Mouse (Mus musculus): ENCODE measurements around the gene Ppp2r3a. TPM values are rescaled to one million over a fixed set of nuclear protein-coding genes. Genes with fewer than 3 reads are reported as not detected.

Gene Ppp2r3a
- polyA plus RNA-seq (2014; fragmentation: Nextera tagmentation; extraction: Ambion mirVana): 20.2 and 21.4 TPM in 2 replicates

GRCm38 (mm10) chr9:101251644-101252337, at the start of gene Ppp2r3a:
TSS of gene Ppp2r3a (minus strand) at chr9:101251795.
- WGBS: 1% methylated on average over 49 of the region's 50 CpGs
- Histone ChIP-seq H3K4me3 (ENCODE audit: low read depth, low read length) (peak within 1 kb of the TSS; percentile 77), H3K9ac (replicated peaks; ENCODE audit: low read depth, low read length) (peak within 1 kb of the TSS; percentile 66), H3K4me1 (ENCODE audit: control insufficient read depth, insufficient read depth, low read length) (peaks cover 8% of the 10 kb centered on the region; the same call in 1 of the 2 replicates), H3K4me2 (replicated peaks; ENCODE audit: low read depth, low read length) (peak within 1 kb of the TSS; percentile 67), H3K27ac (ENCODE audit: low read length) (peak within 1 kb of the TSS; percentile 98), H3K27me3 (ENCODE audit: control insufficient read depth, insufficient read depth, low read length) (no peaks in the 10 kb centered on the region), H3K36me3 (ENCODE audit: control insufficient read depth, insufficient read depth, low read length) (no peaks in the 10 kb centered on the region), H3K9me3 (ENCODE audit: control insufficient read depth, low read depth, low read length) (no peaks in the 10 kb centered on the region)
- peak; percentile 95 for ATAC-seq (ENCODE audit: insufficient number of reproducible peaks, insufficient read depth, low FRiP score, low read depth)

- no peak overlapping the region for H3K4me3 ChIP-seq (ENCODE audit: low read depth, low read length)
- H3K27ac ChIP-seq (ENCODE audit: low read length): no peak overlapping the region
- H3K27me3 ChIP-seq (ENCODE audit: control insufficient read depth, insufficient read depth, low read length): no peaks in the 10 kb centered on the region
- H3K36me3 ChIP-seq (ENCODE audit: control insufficient read depth, insufficient read depth, low read length): no peaks in the 10 kb centered on the region
- no peaks in the 10 kb centered on the region for H3K9me3 ChIP-seq (ENCODE audit: control insufficient read depth, low read depth, low read length)
- no peak for ATAC-seq (ENCODE audit: insufficient number of reproducible peaks, insufficient read depth, low FRiP score, low read depth)
- no peaks in the 10 kb centered on the region for H3K4me1 ChIP-seq (ENCODE audit: control insufficient read depth, insufficient read depth, low read length)
- H3K9ac ChIP-seq (replicated peaks; ENCODE audit: low read depth, low read length): no peak overlapping the region
- WGBS: 86% methylated on average over 4 of the region's 4 CpGs
- H3K4me2 ChIP-seq (replicated peaks; ENCODE audit: low read depth, low read length): no peak overlapping the region
These were observed 48.9 kb upstream of the Ppp2r3a start for GRCm38 (mm10) chr9:101300441-101300935.

- no peaks in the 10 kb centered on the region for H3K27me3 ChIP-seq (ENCODE audit: control insufficient read depth, insufficient read depth, low read length)
- WGBS: 73% methylated on average over 19 of the region's 19 CpGs
- no peak overlapping the region for H3K4me2 ChIP-seq (replicated peaks; ENCODE audit: low read depth, low read length)
- no peaks in the 10 kb centered on the region for H3K9me3 ChIP-seq (ENCODE audit: control insufficient read depth, low read depth, low read length)
- no peak overlapping the region for H3K27ac ChIP-seq (ENCODE audit: low read length)
- H3K4me3 ChIP-seq (ENCODE audit: low read depth, low read length): no peak overlapping the region
- ATAC-seq (ENCODE audit: insufficient number of reproducible peaks, insufficient read depth, low FRiP score, low read depth): no peak
- H3K9ac ChIP-seq (replicated peaks; ENCODE audit: low read depth, low read length): no peak overlapping the region
- no peaks in the 10 kb centered on the region for H3K4me1 ChIP-seq (ENCODE audit: control insufficient read depth, insufficient read depth, low read length)
- H3K36me3 ChIP-seq (ENCODE audit: control insufficient read depth, insufficient read depth, low read length): no peaks in the 10 kb centered on the region
These were observed 40.4 kb upstream of the Ppp2r3a start for GRCm38 (mm10) chr9:101291676-101292660.

GRCm38 (mm10) chr9:101290876-101291275, 39.3 kb upstream of the Ppp2r3a start:
- no peak for ATAC-seq (ENCODE audit: insufficient number of reproducible peaks, insufficient read depth, low FRiP score, low read depth)
- Histone ChIP-seq H3K27ac (ENCODE audit: low read length) (no peak overlapping the region), H3K9me3 (ENCODE audit: control insufficient read depth, low read depth, low read length) (no peaks in the 10 kb centered on the region), H3K4me1 (ENCODE audit: control insufficient read depth, insufficient read depth, low read length) (no peaks in the 10 kb centered on the region), H3K27me3 (ENCODE audit: control insufficient read depth, insufficient read depth, low read length) (no peaks in the 10 kb centered on the region), H3K9ac (replicated peaks; ENCODE audit: low read depth, low read length) (no peak overlapping the region), H3K36me3 (ENCODE audit: control insufficient read depth, insufficient read depth, low read length) (no peaks in the 10 kb centered on the region), H3K4me2 (replicated peaks; ENCODE audit: low read depth, low read length) (no peak overlapping the region), H3K4me3 (ENCODE audit: low read depth, low read length) (no peak overlapping the region)
- 64% methylated on average over 1 of the region's 1 CpGs for whole genome bisulfite sequencing

- 0 out of 2 replicates have a peak overlapping the region, but pooled peaks have one; percentile 6 for H3K27ac ChIP-seq (ENCODE audit: low read length)
- no peak overlapping the region for H3K4me2 ChIP-seq (replicated peaks; ENCODE audit: low read depth, low read length)
These were observed 38.2 kb upstream of the Ppp2r3a start for GRCm38 (mm10) chr9:101289750-101290149.

GRCm38 (mm10) chr9:101288901-101289647, 37.5 kb upstream of the Ppp2r3a start:
- Histone ChIP-seq H3K9ac (replicated peaks; ENCODE audit: low read depth, low read length) (no peak overlapping the region), H3K4me3 (ENCODE audit: low read depth, low read length) (no peak overlapping the region)

More at GRCm38 (mm10) chr9:101289750-101290149, 38.2 kb upstream of the Ppp2r3a start:
- Histone ChIP-seq H3K9ac (replicated peaks; ENCODE audit: low read depth, low read length) (no peak overlapping the region), H3K4me1 (ENCODE audit: control insufficient read depth, insufficient read depth, low read length) (no peaks in the 10 kb centered on the region), H3K36me3 (ENCODE audit: control insufficient read depth, insufficient read depth, low read length) (no peaks in the 10 kb centered on the region), H3K27me3 (ENCODE audit: control insufficient read depth, insufficient read depth, low read length) (no peaks in the 10 kb centered on the region), H3K4me3 (ENCODE audit: low read depth, low read length) (no peak overlapping the region), H3K9me3 (ENCODE audit: control insufficient read depth, low read depth, low read length) (no peaks in the 10 kb centered on the region)
- no peak for ATAC-seq (ENCODE audit: insufficient number of reproducible peaks, insufficient read depth, low FRiP score, low read depth)
- 65% methylated on average over 11 of the region's 11 CpGs for WGBS

GRCm38 (mm10) chr9:101286766-101287165, 35.2 kb upstream of the Ppp2r3a start:
- Histone ChIP-seq H3K4me3 (ENCODE audit: low read depth, low read length) (no peak overlapping the region), H3K27me3 (ENCODE audit: control insufficient read depth, insufficient read depth, low read length) (no peaks in the 10 kb centered on the region), H3K36me3 (ENCODE audit: control insufficient read depth, insufficient read depth, low read length) (no peaks in the 10 kb centered on the region), H3K9me3 (ENCODE audit: control insufficient read depth, low read depth, low read length) (no peaks in the 10 kb centered on the region), H3K4me2 (replicated peaks; ENCODE audit: low read depth, low read length) (no peak overlapping the region), H3K27ac (ENCODE audit: low read length) (no peak overlapping the region), H3K4me1 (ENCODE audit: control insufficient read depth, insufficient read depth, low read length) (no peaks in the 10 kb centered on the region), H3K9ac (replicated peaks; ENCODE audit: low read depth, low read length) (no peak overlapping the region)
- 72% methylated on average over 4 of the region's 4 CpGs for WGBS
- ATAC-seq (ENCODE audit: insufficient number of reproducible peaks, insufficient read depth, low FRiP score, low read depth): no peak

More at GRCm38 (mm10) chr9:101288901-101289647, 37.5 kb upstream of the Ppp2r3a start:
- Histone ChIP-seq H3K4me2 (replicated peaks; ENCODE audit: low read depth, low read length) (no peak overlapping the region), H3K27me3 (ENCODE audit: control insufficient read depth, insufficient read depth, low read length) (no peaks in the 10 kb centered on the region), H3K4me1 (ENCODE audit: control insufficient read depth, insufficient read depth, low read length) (no peaks in the 10 kb centered on the region), H3K9me3 (ENCODE audit: control insufficient read depth, low read depth, low read length) (no peaks in the 10 kb centered on the region), H3K27ac (ENCODE audit: low read length) (0 out of 2 replicates have a peak overlapping the region, but pooled peaks have one; percentile 6), H3K36me3 (ENCODE audit: control insufficient read depth, insufficient read depth, low read length) (no peaks in the 10 kb centered on the region)
- ATAC-seq (ENCODE audit: insufficient number of reproducible peaks, insufficient read depth, low FRiP score, low read depth): peak; percentile 33; the same call in 1 of the 2 replicates
- WGBS: 91% methylated on average over 14 of the region's 14 CpGs

GRCm38 (mm10) chr9:101284049-101284448, 32.5 kb upstream of the Ppp2r3a start:
- H3K36me3 ChIP-seq (ENCODE audit: control insufficient read depth, insufficient read depth, low read length): no peaks in the 10 kb centered on the region
- WGBS: 58% methylated on average over 4 of the region's 4 CpGs

More at GRCm38 (mm10) chr9:101284049-101284448, 32.5 kb upstream of the Ppp2r3a start:
- no peak overlapping the region for H3K4me2 ChIP-seq (replicated peaks; ENCODE audit: low read depth, low read length)
- no peaks in the 10 kb centered on the region for H3K4me1 ChIP-seq (ENCODE audit: control insufficient read depth, insufficient read depth, low read length)
- no peak for ATAC-seq (ENCODE audit: insufficient number of reproducible peaks, insufficient read depth, low FRiP score, low read depth)
- H3K4me3 ChIP-seq (ENCODE audit: low read depth, low read length): no peak overlapping the region
- no peak overlapping the region for H3K9ac ChIP-seq (replicated peaks; ENCODE audit: low read depth, low read length)
- no peaks in the 10 kb centered on the region for H3K9me3 ChIP-seq (ENCODE audit: control insufficient read depth, low read depth, low read length)
- no peaks in the 10 kb centered on the region for H3K27me3 ChIP-seq (ENCODE audit: control insufficient read depth, insufficient read depth, low read length)
- no peak overlapping the region for H3K27ac ChIP-seq (ENCODE audit: low read length)

All from stomach, embryonic 14.5 days (tissue).